Mouse (Mus musculus) thymus, postnatal 14 days (tissue): ENCODE measurements around the gene Nacc2.
A peak's percentile ranks its signal among the peaks of the same experiment; 100 is the strongest.

ENCODE experiments used
- DNase-seq: peaks from one replicate; pipeline ENCODE4 v3.0.0; 2021

The Nacc2 gene

DNA sequence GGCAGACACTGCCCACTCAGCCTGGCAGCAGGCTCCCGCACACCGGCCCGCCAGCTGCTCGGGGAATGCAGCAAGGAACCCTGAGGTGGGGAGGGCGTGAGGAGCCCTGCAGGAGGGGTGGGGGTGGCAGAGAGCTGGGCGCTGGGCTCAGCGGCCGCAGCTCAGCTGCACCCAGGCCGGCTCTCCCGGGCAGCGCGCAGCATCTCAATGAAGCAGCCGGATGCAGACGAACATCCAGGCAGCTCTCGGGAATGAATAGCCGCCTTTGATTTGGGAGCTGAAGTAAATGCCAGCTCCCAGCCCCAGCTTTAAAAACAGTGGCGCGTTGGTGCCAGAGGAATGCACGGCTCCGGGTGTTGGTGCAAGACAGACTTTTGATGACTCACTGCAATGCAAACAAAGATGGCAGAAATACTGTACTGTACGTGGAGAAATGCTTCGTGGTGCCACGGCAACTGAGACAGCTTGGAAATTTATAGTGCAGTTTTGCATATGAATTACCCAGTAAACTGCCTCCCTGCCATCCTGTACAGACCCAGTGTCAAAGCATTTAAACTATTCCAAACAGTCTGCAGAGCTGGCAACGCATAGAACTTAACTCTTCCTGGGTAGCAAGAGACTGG is 31.1 kb downstream of the Nacc2 start:
- no peak for DNase-seq

DNA sequence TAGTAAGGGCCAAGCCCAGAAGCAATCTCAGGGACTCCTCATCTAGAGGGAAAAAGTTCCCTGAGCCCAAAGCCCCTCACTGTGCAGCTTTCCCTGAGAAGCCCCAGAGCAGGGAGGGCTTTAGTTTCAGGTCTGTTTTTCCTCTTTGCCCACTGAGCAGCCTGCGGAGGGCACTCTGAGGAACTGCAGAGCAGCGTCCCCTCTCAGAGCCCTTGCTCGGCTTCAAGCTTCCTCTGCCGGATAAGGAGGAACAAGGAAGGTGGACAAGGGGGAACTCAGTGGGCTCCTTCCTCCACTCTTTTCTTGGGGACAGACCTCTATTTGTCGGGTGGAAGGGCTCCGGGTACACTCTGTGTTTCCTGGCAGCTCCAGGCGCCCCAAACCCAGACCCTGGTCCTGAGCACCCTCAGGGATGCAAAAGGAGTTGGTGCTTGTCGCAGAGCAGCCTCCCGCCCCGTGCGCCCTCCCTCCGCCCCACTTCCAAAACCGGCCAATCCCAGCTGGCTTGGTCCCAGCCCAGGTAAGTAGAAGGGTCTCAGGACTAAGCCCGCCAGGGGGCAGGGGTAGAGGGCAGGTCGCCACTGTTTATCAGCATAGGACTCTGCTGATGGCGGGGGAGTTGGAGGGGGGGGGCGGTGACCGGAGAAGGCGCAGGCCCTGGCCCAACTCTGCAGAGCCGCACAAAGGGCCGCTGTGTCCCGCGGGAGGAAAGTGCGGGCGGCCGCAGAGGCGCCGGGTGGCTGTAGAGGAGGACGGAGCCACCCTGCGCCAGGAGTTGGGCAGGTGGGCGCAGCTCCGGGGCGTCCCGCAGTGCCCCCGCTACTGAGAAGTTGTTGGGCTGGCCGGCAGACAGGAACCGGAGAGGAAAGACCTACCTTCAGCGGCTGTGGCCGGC is 31.9 kb downstream of the Nacc2 start:
- no peak for DNase-seq

DNA sequence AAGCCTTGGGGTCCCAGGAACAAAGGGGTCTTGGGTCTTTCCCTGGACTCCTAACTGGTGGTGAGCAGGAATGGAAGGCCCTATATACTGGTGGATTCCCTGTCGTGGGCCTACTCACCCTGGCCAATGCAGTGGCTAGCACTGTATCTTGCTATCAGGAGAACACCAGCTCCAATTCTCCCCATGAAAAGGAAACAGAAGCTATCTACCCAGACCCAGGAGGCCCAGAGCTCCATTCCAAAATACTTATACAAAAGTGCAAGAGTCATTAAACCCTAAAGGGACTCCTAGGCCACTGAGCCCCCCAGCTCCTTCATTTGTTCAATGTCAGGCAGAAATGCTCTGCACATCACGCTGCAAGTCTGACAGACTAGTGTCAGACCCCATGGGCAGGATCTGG is 34.0 kb downstream of the Nacc2 start:
- DNase-seq, result no peak

DNA sequence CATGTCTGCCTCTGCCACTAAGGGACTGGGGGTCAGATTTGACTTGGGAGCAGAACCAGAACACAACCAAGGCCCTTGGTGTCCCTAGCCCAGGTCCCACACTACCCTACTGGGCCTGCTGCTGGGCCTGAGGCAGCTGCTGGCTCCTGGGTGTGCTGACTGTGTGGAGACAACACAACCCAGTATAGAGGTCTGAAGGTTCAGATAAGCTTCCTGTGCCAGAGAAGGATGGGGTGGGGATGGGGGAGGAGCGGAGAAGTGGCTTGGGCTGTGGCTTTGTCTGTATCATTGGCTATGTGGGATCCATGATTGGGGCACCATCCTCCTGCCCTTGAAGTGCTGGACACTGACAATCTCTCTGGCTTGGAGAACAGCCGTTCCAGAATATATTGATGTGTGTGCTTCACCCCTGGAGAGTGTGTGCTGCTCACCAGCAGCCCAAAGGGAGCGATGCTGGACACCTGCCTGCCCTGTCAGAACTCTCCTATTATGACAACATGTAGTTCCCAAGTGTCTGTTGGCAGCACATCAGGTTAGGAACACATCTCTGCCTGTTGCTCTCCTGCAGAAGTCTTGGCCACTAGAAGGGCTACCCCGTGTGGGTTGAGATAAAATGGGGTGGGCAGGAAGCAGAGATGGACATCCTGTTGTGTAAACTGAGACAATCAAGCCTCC is 36.0 kb downstream of the Nacc2 start:
- no peak for DNase-seq

DNA sequence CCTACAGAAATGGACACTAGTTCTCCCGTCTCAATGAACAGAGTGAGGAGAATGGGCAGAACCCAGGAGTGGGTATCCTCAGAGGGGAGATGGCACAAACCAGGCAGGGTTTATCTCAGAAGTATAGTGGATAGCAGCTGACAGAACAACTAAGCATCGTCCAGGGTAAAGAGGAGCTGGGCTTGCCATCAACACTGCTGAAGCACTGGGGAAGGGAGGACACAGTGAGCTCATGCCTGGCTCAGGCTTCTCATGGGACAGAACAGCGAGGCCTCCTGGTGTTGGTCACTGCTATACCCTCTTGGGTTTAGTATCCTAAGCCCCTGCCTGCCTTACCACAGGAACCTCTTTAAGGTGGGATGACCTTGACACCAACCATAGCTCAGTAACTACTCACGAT is 36.5 kb downstream of the Nacc2 start:
- no peak for DNase-seq

DNA sequence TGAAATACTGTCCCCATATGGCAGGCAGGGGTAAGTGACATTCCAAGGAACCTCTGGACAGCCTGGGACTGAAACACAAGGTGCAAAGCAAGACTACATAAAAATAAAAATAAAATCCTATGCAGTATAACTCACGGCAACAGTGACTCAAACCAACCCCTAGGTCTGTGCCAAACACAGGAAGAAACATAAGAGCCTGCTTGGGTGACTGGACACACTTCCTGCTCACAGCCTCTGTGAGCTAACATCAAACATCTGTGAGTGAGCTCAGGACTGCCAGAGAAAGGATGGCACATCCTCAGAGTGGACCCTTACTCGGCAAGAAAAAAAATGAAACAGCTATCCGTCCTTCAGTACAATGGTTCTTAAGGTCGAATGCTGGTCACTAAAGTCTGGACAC is 40.1 kb downstream of the Nacc2 start:
- no peak for DNase-seq

DNA sequence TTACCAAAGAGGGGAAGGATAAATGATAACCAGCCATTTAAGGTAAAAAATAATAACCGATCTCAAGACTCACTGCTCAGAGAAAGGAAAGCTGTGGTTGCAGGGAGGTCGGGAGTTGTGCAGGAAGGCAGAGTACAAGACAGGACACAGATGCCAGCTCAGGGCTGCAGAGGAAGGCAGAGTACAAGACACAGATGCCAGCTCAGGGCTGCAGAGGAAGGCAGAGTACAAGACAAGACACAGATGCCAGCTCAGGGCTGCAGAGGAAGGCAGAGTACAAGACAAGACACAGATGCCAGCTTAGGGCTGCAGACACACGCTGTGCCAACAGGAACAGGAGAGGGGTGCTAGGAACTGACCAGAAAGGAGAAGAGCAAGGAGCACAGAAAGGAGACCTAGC is 42.2 kb downstream of the Nacc2 start:
- DNase-seq, result no peak

- DNase-seq, result no peak
Observed at GRCm38 (mm10) chr2:26079409-26079808, 43.6 kb downstream of the Nacc2 start.

- no peak for DNase-seq
Observed at GRCm38 (mm10) chr2:26077068-26077467, 46.0 kb downstream of the Nacc2 start.

DNA sequence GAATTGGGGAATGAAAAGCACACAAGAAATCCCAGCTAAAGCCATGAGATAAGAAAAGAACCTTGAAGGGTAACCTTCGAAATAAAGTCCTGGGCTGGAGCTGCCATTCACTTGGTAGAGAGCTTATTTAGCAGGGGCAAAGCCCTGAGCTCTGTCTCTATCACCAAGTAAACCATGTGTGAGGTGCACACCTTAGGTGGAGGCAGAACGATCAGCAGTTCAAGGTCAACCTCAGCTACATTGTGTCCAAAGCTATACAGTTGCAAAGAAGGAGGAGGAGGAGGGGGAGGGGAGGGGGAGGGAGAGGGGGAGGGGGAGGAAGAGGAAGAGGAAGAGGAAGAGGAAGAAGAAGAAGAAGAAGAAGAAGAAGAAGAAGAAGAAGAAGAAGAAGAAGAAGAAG is 46.9 kb downstream of the Nacc2 start:
- DNase-seq, result no peak

GRCm38 (mm10) chr2:26074551-26074950 is 48.5 kb downstream of the Nacc2 start:
- no peak for DNase-seq

- no peak for DNase-seq
Observed at GRCm38 (mm10) chr2:26068592-26068991, 54.4 kb downstream of the Nacc2 start.

DNA sequence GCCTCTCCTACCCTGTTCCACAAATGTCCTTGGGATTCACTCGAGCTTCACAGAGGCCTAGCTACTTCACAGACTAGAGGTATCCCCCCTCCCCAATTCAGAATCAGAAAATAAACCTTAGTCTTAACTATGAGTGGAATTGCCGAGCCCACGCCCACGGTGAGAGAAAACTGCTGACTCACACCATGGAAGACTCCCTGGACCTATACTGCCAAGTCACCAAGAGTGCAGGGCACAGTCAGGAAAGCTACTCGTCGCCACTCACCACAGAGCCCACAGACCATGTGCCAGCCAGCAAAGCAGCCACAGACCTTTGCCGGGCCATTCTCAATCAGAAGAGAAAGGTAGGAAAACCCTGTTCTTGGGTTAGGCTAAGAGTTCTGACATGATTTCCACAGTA is 54.8 kb downstream of the Nacc2 start:
- no peak for DNase-seq

- no peak for DNase-seq
Observed at GRCm38 (mm10) chr2:26066527-26066926, 56.5 kb downstream of the Nacc2 start.

- DNase-seq, result no peak
Observed at GRCm38 (mm10) chr2:26062742-26063427, 60.1 kb downstream of the Nacc2 start.

GRCm38 (mm10) chr2:26062241-26062640 is 60.8 kb downstream of the Nacc2 start:
- DNase-seq, result no peak

DNA sequence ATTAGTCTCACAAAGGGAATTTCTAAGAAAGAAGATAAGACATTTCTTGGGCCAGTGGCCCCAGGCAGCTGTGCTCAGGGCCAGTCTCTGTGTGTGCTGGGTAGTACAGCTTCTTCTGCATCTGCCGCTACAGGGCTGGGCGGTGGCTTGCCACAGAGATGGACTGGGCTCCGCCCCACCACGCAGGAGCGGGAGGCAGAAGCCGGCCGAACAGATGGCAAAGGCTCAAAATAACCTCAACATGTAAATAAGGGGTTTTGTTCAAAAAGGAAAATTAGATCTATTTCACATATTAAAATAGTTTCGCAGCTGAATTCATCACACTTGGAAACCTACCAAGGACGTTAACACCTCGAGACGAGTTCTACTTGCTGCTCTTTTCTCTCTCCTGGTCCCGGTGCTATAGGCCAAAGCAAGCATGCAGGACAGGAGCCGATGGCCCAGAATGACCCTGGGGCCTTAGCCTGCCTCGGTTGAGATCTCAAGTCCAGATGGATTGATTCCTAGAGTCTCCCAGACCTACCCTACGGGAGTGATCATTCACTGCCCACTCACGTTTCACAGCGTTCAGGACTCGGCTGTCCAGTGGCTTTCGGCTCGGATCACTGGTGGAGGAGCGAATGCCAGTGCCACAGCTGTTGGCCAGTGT is 61.9 kb downstream of the Nacc2 start:
- no peak for DNase-seq

GRCm38 (mm10) chr2:26057053-26057452 is 66.0 kb downstream of the Nacc2 start:
- DNase-seq, result no peak

DNA sequence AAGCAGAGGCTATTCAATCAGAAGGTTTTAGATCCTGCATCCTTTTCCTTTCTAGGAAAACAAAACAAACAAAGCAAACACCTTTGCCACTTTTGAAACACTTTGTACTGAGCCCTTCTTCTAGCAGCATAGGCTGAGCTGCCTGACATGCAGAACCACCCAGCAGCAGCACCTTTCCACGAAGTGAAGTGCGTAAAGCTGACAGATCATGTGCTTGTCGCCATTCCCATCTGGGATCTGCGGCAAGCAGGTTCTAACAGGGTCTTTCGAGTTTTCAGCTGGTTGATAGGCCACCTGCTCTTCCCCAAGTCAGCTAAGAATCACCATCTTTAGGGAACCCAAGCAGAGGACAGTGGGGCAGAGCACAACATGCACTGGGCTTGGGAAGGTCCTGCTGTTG is 66.8 kb downstream of the Nacc2 start:
- no peak for DNase-seq

DNA sequence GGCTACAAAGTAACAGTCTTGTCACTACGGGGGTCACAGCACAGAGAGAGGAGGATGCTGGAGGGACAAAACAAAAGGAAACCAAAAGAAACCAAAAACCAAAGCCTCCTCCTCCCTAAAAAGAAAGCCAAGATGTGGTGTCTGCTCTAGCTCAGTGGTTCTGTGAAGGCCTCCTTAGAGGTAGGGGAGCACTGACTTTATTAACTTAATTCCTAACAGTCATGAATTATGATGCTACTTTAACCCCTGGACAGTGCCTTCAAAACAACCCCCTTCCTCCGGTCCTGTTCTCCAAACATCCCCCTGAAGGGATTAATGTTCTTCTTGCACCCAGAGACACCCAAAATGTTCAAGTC is 67.3 kb downstream of the Nacc2 start:
- DNase-seq, result no peak

GRCm38 (mm10) chr2:26055046-26055746 is 67.8 kb downstream of the Nacc2 start:
- peak; percentile 59 for DNase-seq

GRCm38 (mm10) chr2:26052806-26053205 is 70.2 kb downstream of the Nacc2 start:
- no peak for DNase-seq
